26 mouse cellular contexts compared by ENCODE assay signal in the genomic region with DNA sequence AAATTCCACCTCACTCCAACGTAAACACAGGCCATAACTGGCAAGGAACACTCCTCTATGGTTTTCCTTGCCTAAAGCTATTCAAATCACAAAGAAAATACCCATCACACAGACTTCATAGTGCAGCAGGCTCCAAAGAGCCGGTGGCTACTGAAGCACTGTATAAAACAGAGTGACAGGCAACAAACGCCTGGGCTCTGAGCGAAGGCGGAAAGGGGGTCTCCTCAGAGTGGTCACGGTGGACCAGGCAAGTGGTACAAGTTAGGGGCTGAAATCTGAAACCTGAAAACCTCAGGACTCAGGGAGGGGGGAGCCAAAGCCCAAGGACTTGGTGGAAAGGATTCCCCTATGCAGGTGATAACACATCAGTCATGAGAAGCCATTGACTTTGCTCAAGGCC.
DNase-seq lines count a peak whose midpoint lies in the region; ATAC-seq lines count a peak whose summit lies in the region.
"Had no signal": no experiment of that assay in that cellular context is flagged by ENCODE, and none has a peak within 500 bp of the region (broad histone marks: within the 10 kb centered on the region; RNA-seq: fewer than 3 reads in every experiment).

No protein-coding gene starts in this region.

- H3K9ac ChIP-seq in hindbrain, embryonic 11.5 days (ENCODE audit: low read depth, low read length) = no peak overlapping the region
- no peak overlapping the region for H3K9ac ChIP-seq in hindbrain, embryonic 16.5 days (ENCODE audit: low read depth, low read length)
- no peak overlapping the region for H3K9ac ChIP-seq in hindbrain, embryonic 12.5 days
- no peak overlapping the region for H3K9ac ChIP-seq in limb, embryonic 12.5 days (replicated peaks)
- H3K9ac ChIP-seq in embryonic facial prominence, embryonic 11.5 days (replicated peaks; ENCODE audit: low read length) = no peak overlapping the region
- H3K9ac ChIP-seq: embryonic facial prominence, embryonic 13.5 days; forebrain, embryonic 12.5 days; forebrain, embryonic 15.5 days; heart, embryonic 12.5 days; heart, embryonic 15.5 days had no signal

- no peak for ATAC-seq in hindbrain, embryonic 11.5 days (ENCODE audit: low FRiP score)
- peak; percentile 24; the same call in 1 of the 2 replicates for ATAC-seq in hindbrain, embryonic 16.5 days
- ATAC-seq in hindbrain, embryonic 12.5 days (ENCODE audit: low FRiP score) = no peak
- ATAC-seq in limb, embryonic 12.5 days (ENCODE audit: insufficient number of reproducible peaks, insufficient read depth, low FRiP score, low TSS enrichment, low read depth) = no peak
- no peak for ATAC-seq in embryonic facial prominence, embryonic 11.5 days (replicated peaks; ENCODE audit: insufficient number of reproducible peaks, low FRiP score, low TSS enrichment, low read depth)
- ATAC-seq: CD4-positive, CD25-positive, alpha-beta regulatory T cell, adult 4 months; forebrain, embryonic 15.5 days; intestine, postnatal 0 days had no signal

- WGBS in hindbrain, embryonic 10.5 days = 56% methylated on average over 6 of the region's 6 CpGs
- 50% methylated on average over 6 of the region's 6 CpGs for WGBS in hindbrain, embryonic 11.5 days
- 62% methylated on average over 6 of the region's 6 CpGs for WGBS in hindbrain, embryonic 16.5 days
- 49% methylated on average over 6 of the region's 6 CpGs for WGBS in hindbrain, embryonic 12.5 days
- 26% methylated on average over 6 of the region's 6 CpGs for WGBS in limb, embryonic 12.5 days
- 44% methylated on average over 6 of the region's 6 CpGs for WGBS in limb, embryonic 10.5 days
- 24% methylated on average over 6 of the region's 6 CpGs for WGBS in embryonic facial prominence, embryonic 11.5 days

- H3K9me3 ChIP-seq in hindbrain, embryonic 10.5 days = no peaks in the 10 kb centered on the region
- no peaks in the 10 kb centered on the region for H3K9me3 ChIP-seq in hindbrain, embryonic 11.5 days (ENCODE audit: control insufficient read depth, low read length)
- no peaks in the 10 kb centered on the region for H3K9me3 ChIP-seq in hindbrain, embryonic 16.5 days (ENCODE audit: control insufficient read depth, low read length)
- H3K9me3 ChIP-seq in hindbrain, embryonic 12.5 days (replicated peaks) = no peaks in the 10 kb centered on the region
- H3K9me3 ChIP-seq in limb, embryonic 12.5 days = no peaks in the 10 kb centered on the region; the same call in 1 of the 2 replicates
- H3K9me3 ChIP-seq in limb, embryonic 10.5 days (replicated peaks) = no peaks in the 10 kb centered on the region
- no peaks in the 10 kb centered on the region for H3K9me3 ChIP-seq in embryonic facial prominence, embryonic 11.5 days (replicated peaks; ENCODE audit: control insufficient read depth, low read length)
- H3K9me3 ChIP-seq: embryonic facial prominence, embryonic 13.5 days; forebrain, embryonic 12.5 days; forebrain, embryonic 15.5 days; heart, embryonic 12.5 days; heart, embryonic 15.5 days had no signal

- H3K27ac ChIP-seq in hindbrain, embryonic 10.5 days = peak overlapping the region; percentile 57; the same call in 1 of the 2 replicates
- H3K27ac ChIP-seq in hindbrain, embryonic 11.5 days (ENCODE audit: low read depth, low read length) = no peak overlapping the region
- no peak overlapping the region for H3K27ac ChIP-seq in hindbrain, embryonic 16.5 days (ENCODE audit: low read depth, low read length)
- no peak overlapping the region for H3K27ac ChIP-seq in hindbrain, embryonic 12.5 days
- peak overlapping the region; percentile 29; the same call in 1 of the 2 replicates for H3K27ac ChIP-seq in limb, embryonic 12.5 days
- H3K27ac ChIP-seq in limb, embryonic 10.5 days = no peak overlapping the region
- no peak overlapping the region for H3K27ac ChIP-seq in embryonic facial prominence, embryonic 11.5 days (replicated peaks; ENCODE audit: low read depth, low read length)
- H3K27ac ChIP-seq: embryonic facial prominence, embryonic 13.5 days; forebrain, embryonic 12.5 days; forebrain, embryonic 15.5 days; heart, embryonic 15.5 days had no signal

- no peak for DNase-seq in hindbrain, embryonic 10.5 days (ENCODE audit: low spot score)
- DNase-seq in hindbrain, embryonic 11.5 days (ENCODE audit: low spot score) = no peak
- no peak for DNase-seq in limb, embryonic 10.5 days (ENCODE audit: low spot score)
- DNase-seq in embryonic facial prominence, embryonic 11.5 days (ENCODE audit: low spot score) = peak; percentile 50
- DNase-seq in lung, postnatal 36 days = no peak
- DNase-seq: adrenal gland, adult 2 months; adrenal gland, postnatal 14 days; cerebellum, adult 11 months; cerebellum, adult 2 months; cerebellum, adult 9-11 months; cerebellum, postnatal 25 days; gastrocnemius, postnatal 14 days; heart, adult 18-20 months; heart, postnatal 10 days; heart, postnatal 36 days had no signal

- no peak overlapping the region for H3K4me3 ChIP-seq in hindbrain, embryonic 10.5 days
- no peak overlapping the region for H3K4me3 ChIP-seq in hindbrain, embryonic 11.5 days (ENCODE audit: low read depth, low read length)
- H3K4me3 ChIP-seq in hindbrain, embryonic 16.5 days (ENCODE audit: low read length) = no peak overlapping the region
- no peak overlapping the region for H3K4me3 ChIP-seq in hindbrain, embryonic 12.5 days
- no peak overlapping the region for H3K4me3 ChIP-seq in limb, embryonic 12.5 days (replicated peaks)
- H3K4me3 ChIP-seq in limb, embryonic 10.5 days = no peak overlapping the region
- H3K4me3 ChIP-seq in embryonic facial prominence, embryonic 11.5 days (ENCODE audit: low read depth, low read length) = no peak overlapping the region
- H3K4me3 ChIP-seq: embryonic facial prominence, embryonic 13.5 days; erythroblast, embryonic 14.5 days; forebrain, embryonic 12.5 days; forebrain, embryonic 15.5 days; heart, embryonic 12.5 days; heart, embryonic 15.5 days had no signal

- peaks cover 36% of the 10 kb centered on the region for H3K4me1 ChIP-seq in hindbrain, embryonic 10.5 days (replicated peaks)
- 0 out of 2 replicates have a peak, but pooled peaks cover 2% of the 10 kb centered on the region for H3K4me1 ChIP-seq in hindbrain, embryonic 11.5 days (replicated peaks; ENCODE audit: control insufficient read depth, insufficient read depth, low read length)
- no peaks in the 10 kb centered on the region for H3K4me1 ChIP-seq in hindbrain, embryonic 16.5 days (ENCODE audit: control insufficient read depth, insufficient read depth, low read depth, low read length)
- peaks cover 23% of the 10 kb centered on the region for H3K4me1 ChIP-seq in hindbrain, embryonic 12.5 days
- peaks cover 23% of the 10 kb centered on the region for H3K4me1 ChIP-seq in limb, embryonic 12.5 days (replicated peaks)
- peaks cover 23% of the 10 kb centered on the region for H3K4me1 ChIP-seq in limb, embryonic 10.5 days
- H3K4me1 ChIP-seq in embryonic facial prominence, embryonic 11.5 days (ENCODE audit: control insufficient read depth, insufficient read depth, low read length) = no peaks in the 10 kb centered on the region
- H3K4me1 ChIP-seq: forebrain, embryonic 15.5 days had no signal

- H3K36me3 ChIP-seq in hindbrain, embryonic 10.5 days = peaks cover 9% of the 10 kb centered on the region; the same call in 1 of the 2 replicates
- no peaks in the 10 kb centered on the region for H3K36me3 ChIP-seq in hindbrain, embryonic 11.5 days (ENCODE audit: control insufficient read depth, insufficient read depth, low read length)
- no peaks in the 10 kb centered on the region for H3K36me3 ChIP-seq in hindbrain, embryonic 16.5 days (ENCODE audit: control insufficient read depth, insufficient read depth, low read length)
- no peaks in the 10 kb centered on the region for H3K36me3 ChIP-seq in hindbrain, embryonic 12.5 days
- H3K36me3 ChIP-seq in limb, embryonic 12.5 days = peaks cover 4% of the 10 kb centered on the region; the same call in 1 of the 2 replicates
- no peaks in the 10 kb centered on the region for H3K36me3 ChIP-seq in limb, embryonic 10.5 days
- no peaks in the 10 kb centered on the region for H3K36me3 ChIP-seq in embryonic facial prominence, embryonic 11.5 days (replicated peaks; ENCODE audit: control insufficient read depth, insufficient read depth, low read depth, low read length)
- H3K36me3 ChIP-seq: forebrain, embryonic 12.5 days; forebrain, embryonic 15.5 days; heart, embryonic 12.5 days; heart, embryonic 15.5 days had no signal

- H3K4me2 ChIP-seq in hindbrain, embryonic 11.5 days (replicated peaks; ENCODE audit: low read depth, low read length) = no peak overlapping the region
- no peak overlapping the region for H3K4me2 ChIP-seq in hindbrain, embryonic 16.5 days (ENCODE audit: low read length)
- H3K4me2 ChIP-seq in hindbrain, embryonic 12.5 days (replicated peaks) = no peak overlapping the region
- no peak overlapping the region for H3K4me2 ChIP-seq in limb, embryonic 12.5 days
- H3K4me2 ChIP-seq in embryonic facial prominence, embryonic 11.5 days (ENCODE audit: low read depth, low read length) = no peak overlapping the region
- H3K4me2 ChIP-seq: embryonic facial prominence, embryonic 13.5 days; forebrain, embryonic 12.5 days; forebrain, embryonic 15.5 days; heart, embryonic 12.5 days; heart, embryonic 15.5 days had no signal

- no peaks in the 10 kb centered on the region for H3K27me3 ChIP-seq in hindbrain, embryonic 10.5 days (ENCODE audit: insufficient read depth, poor library complexity, severe bottlenecking)
- H3K27me3 ChIP-seq in hindbrain, embryonic 11.5 days (ENCODE audit: control insufficient read depth, insufficient read depth, low read length) = no peaks in the 10 kb centered on the region
- no peaks in the 10 kb centered on the region for H3K27me3 ChIP-seq in hindbrain, embryonic 16.5 days (replicated peaks; ENCODE audit: control insufficient read depth, insufficient read depth, low read length)
- no peaks in the 10 kb centered on the region for H3K27me3 ChIP-seq in hindbrain, embryonic 12.5 days
- H3K27me3 ChIP-seq in limb, embryonic 12.5 days = no peaks in the 10 kb centered on the region
- H3K27me3 ChIP-seq in limb, embryonic 10.5 days (ENCODE audit: low read depth, poor library complexity, severe bottlenecking) = no peaks in the 10 kb centered on the region
- no peaks in the 10 kb centered on the region for H3K27me3 ChIP-seq in embryonic facial prominence, embryonic 11.5 days (ENCODE audit: control insufficient read depth, insufficient read depth, low read length)
- H3K27me3 ChIP-seq: embryonic facial prominence, embryonic 13.5 days; forebrain, embryonic 12.5 days; forebrain, embryonic 15.5 days; heart, embryonic 12.5 days; heart, embryonic 15.5 days had no signal

Comparison
In these comparisons a context has a peak if more than half of its experiments do, and no peak if none do; other contexts are left out.
1. H3K27ac ChIP-seq: peak in hindbrain, embryonic 10.5 days (single experiment) and limb, embryonic 12.5 days (single experiment); none in hindbrain, embryonic 11.5 days (single experiment), hindbrain, embryonic 16.5 days (single experiment), hindbrain, embryonic 12.5 days (single experiment), limb, embryonic 10.5 days (single experiment) and embryonic facial prominence, embryonic 11.5 days (single experiment).